Mouse (Mus musculus): Measurements from ENCODE around the gene Bcl2l2. TPM values are rescaled to one million over a fixed set of nuclear protein-coding genes. Genes with fewer than 3 reads are reported as not detected.

The Bcl2l2 gene
- polyA plus RNA-seq, 1 experiment from 2014 or later = 4.2 TPM

DNA sequence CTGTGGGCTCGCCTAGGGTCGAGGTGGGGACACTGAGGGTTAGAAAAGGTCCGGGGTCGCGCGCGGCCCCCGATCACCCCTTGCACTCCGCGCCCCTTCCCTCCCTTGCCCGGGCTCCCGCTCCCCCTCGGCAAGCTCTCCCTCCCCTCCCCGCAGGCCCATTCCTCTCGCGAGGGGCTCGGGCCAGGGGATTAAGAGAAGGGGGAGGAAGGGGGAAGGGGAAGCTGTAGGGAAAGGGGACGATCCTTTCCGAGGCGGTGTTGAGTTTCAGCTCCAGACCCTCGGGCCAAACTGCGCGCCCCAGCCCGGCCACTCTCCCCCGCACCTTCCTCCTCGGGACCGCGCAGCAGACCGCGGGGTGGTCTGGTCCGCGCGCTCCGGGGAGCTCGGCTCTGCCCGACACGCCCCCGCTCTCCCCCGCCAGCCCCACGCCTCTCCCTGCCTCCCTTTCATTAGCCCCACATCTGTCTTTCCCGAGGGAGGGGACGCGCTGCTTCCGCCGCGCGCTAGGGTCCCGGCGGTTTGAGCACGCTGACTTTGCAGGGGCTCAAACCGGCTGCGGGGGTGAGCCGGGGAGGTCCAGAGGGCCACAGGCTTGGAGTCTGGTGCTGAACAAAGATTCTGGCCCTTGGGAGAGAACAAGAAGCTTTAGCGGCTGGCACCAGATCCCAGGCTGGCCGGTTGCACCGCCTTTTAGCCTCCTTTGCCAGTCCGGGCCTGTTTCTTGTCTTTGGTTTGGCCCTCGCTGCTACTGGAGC is 43.4 kb downstream of the Bcl2l2 start:
- H3K36me3 ChIP-seq (ENCODE audit: control insufficient read depth, insufficient read depth, low read length) = no peaks in the 10 kb centered on the region
- ATAC-seq (ENCODE audit: insufficient read depth, low FRiP score) = peak; percentile 87
- H3K4me3 ChIP-seq (replicated peaks; ENCODE audit: low read length) = peak overlapping the region; percentile 73
- WGBS = under 1% methylated on average over 58 of the region's 58 CpGs
- no peaks in the 10 kb centered on the region for H3K9me3 ChIP-seq (replicated peaks; ENCODE audit: control insufficient read depth, low read length)
- peaks cover 31% of the 10 kb centered on the region for H3K4me1 ChIP-seq (ENCODE audit: control insufficient read depth, insufficient read depth, low read length)
- peak overlapping the region; percentile 94 for H3K9ac ChIP-seq (ENCODE audit: low read length)
- no peaks in the 10 kb centered on the region for H3K27me3 ChIP-seq (ENCODE audit: control insufficient read depth, insufficient read depth, low read length)
- peak overlapping the region; percentile 100 for H3K27ac ChIP-seq (ENCODE audit: low read length)
- H3K4me2 ChIP-seq (ENCODE audit: low read depth, low read length) = peak overlapping the region; percentile 84

DNA sequence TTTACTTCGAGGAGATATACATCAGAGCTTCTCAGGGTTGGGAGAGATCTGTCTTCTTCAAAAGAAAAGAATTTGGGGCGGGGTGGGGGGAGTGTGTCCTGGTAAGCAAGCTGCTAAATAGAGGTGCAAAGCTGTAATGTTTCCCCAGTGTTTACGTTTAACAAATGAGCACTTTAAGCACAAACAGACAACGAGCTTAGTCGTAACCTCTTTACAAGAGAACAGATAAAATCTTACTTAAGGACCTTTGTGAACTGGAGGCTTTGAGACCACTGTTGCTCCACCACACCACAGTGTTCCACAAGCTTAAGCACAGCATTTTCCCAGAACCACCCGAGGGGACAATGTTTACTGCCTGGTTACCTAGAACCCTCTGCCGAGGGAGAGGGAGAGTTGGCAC is 44.1 kb downstream of the Bcl2l2 start:
- Histone ChIP-seq H3K4me3 (replicated peaks; ENCODE audit: low read length) (peak overlapping the region; percentile 73), H3K9ac (ENCODE audit: low read length) (peak overlapping the region; percentile 94), H3K4me1 (ENCODE audit: control insufficient read depth, insufficient read depth, low read length) (peaks cover 31% of the 10 kb centered on the region), H3K4me2 (ENCODE audit: low read depth, low read length) (peak overlapping the region; percentile 84), H3K27me3 (ENCODE audit: control insufficient read depth, insufficient read depth, low read length) (no peaks in the 10 kb centered on the region), H3K36me3 (ENCODE audit: control insufficient read depth, insufficient read depth, low read length) (no peaks in the 10 kb centered on the region), H3K27ac (ENCODE audit: low read length) (peak overlapping the region; percentile 100), H3K9me3 (replicated peaks; ENCODE audit: control insufficient read depth, low read length) (no peaks in the 10 kb centered on the region)
- ATAC-seq (ENCODE audit: insufficient read depth, low FRiP score) = no peak
- 17% methylated on average over 7 of the region's 7 CpGs for WGBS

DNA sequence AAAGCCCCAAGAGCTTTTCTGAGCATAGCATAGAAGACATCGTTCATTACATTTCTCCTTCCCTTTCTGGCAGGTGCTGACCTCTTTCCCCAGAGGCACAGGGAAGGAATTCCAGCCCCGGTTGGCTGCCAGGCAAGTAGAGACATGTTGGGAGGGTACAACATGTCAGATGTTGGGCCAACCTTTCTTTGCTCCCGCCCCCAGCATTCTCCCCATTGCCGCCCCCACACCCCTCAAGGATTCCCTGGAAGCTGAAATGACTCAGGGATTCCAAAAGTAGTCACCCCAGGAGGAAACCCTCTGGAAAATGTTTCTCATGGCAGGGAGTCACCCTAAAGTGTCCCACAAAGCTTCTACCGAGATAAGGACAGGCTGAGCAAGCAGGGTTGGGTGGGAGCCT is 46.6 kb downstream of the Bcl2l2 start:
- ATAC-seq (ENCODE audit: insufficient read depth, low FRiP score) = no peak
- Histone ChIP-seq H3K27ac (ENCODE audit: low read length) (0 out of 2 replicates have a peak overlapping the region, but pooled peaks have one; percentile 18), H3K9ac (ENCODE audit: low read length) (no peak overlapping the region), H3K27me3 (ENCODE audit: control insufficient read depth, insufficient read depth, low read length) (no peaks in the 10 kb centered on the region), H3K36me3 (ENCODE audit: control insufficient read depth, insufficient read depth, low read length) (no peaks in the 10 kb centered on the region), H3K4me1 (ENCODE audit: control insufficient read depth, insufficient read depth, low read length) (peaks cover 25% of the 10 kb centered on the region), H3K4me3 (replicated peaks; ENCODE audit: low read length) (no peak overlapping the region), H3K9me3 (replicated peaks; ENCODE audit: control insufficient read depth, low read length) (no peaks in the 10 kb centered on the region), H3K4me2 (ENCODE audit: low read depth, low read length) (no peak overlapping the region)
- 58% methylated on average over 5 of the region's 5 CpGs for WGBS

DNA sequence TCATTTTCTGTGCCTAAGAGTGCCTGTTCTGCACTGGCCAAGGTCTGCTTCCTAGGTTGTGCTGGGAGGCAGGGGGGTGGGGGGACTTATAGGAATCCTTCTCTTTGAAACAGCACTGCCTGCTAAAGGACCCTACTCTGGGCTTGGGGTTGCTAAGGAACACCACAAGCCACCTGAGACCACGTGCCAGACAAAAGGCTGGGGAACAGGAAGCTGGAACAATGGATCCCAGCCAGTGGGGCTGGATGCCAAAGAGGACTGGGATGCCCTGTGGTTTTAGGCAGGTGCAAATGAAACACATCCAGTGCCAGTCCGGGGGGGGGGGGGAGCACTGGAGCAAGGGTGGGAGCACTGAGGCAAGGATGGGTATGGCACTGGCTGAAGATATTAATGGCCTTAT is 47.3 kb downstream of the Bcl2l2 start:
- Histone ChIP-seq H3K9me3 (replicated peaks; ENCODE audit: control insufficient read depth, low read length) (no peaks in the 10 kb centered on the region), H3K36me3 (ENCODE audit: control insufficient read depth, insufficient read depth, low read length) (no peaks in the 10 kb centered on the region), H3K4me3 (replicated peaks; ENCODE audit: low read length) (no peak overlapping the region), H3K27me3 (ENCODE audit: control insufficient read depth, insufficient read depth, low read length) (no peaks in the 10 kb centered on the region), H3K27ac (ENCODE audit: low read length) (no peak overlapping the region), H3K9ac (ENCODE audit: low read length) (no peak overlapping the region), H3K4me1 (ENCODE audit: control insufficient read depth, insufficient read depth, low read length) (peaks cover 25% of the 10 kb centered on the region), H3K4me2 (ENCODE audit: low read depth, low read length) (no peak overlapping the region)
- ATAC-seq (ENCODE audit: insufficient read depth, low FRiP score) = no peak
- 28% methylated on average over 2 of the region's 2 CpGs for WGBS

DNA sequence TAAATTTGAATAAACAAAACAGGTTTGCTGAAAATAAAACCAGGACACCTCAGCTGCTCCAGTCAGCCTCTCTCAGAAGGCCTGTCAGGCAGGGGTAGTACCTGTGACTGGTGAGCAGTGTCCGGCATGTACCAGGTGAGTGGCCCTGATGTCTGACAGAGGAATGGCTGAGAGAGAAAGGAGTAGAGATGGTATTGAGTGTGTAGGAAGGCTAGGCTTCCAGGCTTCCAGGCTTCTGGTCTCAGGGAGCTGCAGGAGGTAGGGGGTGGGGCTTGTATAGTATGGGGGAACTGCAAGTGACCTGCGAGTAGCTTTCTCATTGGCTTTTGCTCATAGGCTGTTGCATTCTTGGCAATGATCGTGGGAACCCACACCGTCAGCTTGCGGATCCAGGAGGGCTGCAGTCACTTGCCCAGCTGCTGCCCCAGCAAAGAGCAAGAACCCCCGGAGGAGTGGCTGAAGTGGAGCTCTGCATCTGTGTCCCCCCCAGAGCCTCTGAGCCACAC is 49.5 kb downstream of the Bcl2l2 start, which contains the start of gene Il25:
Gene Il25, plus strand, starts transcription at position 51 of the 506 bp plus-strand sequence.
- 0 out of 2 replicates have a peak, but pooled peaks have one; percentile 30 for ATAC-seq (ENCODE audit: insufficient read depth, low FRiP score)
- Histone ChIP-seq H3K9me3 (replicated peaks; ENCODE audit: control insufficient read depth, low read length) (no peaks in the 10 kb centered on the region), H3K9ac (ENCODE audit: low read length) (no peak within 1 kb of the TSS), H3K4me2 (ENCODE audit: low read depth, low read length) (no peak within 1 kb of the TSS), H3K27ac (ENCODE audit: low read length) (no peak within 1 kb of the TSS), H3K4me1 (ENCODE audit: control insufficient read depth, insufficient read depth, low read length) (peaks cover 22% of the 10 kb centered on the region), H3K4me3 (replicated peaks; ENCODE audit: low read length) (no peak within 1 kb of the TSS), H3K27me3 (ENCODE audit: control insufficient read depth, insufficient read depth, low read length) (no peaks in the 10 kb centered on the region; the same call in 1 of the 2 replicates), H3K36me3 (ENCODE audit: control insufficient read depth, insufficient read depth, low read length) (no peaks in the 10 kb centered on the region)
- 34% methylated on average over 6 of the region's 6 CpGs for WGBS

DNA sequence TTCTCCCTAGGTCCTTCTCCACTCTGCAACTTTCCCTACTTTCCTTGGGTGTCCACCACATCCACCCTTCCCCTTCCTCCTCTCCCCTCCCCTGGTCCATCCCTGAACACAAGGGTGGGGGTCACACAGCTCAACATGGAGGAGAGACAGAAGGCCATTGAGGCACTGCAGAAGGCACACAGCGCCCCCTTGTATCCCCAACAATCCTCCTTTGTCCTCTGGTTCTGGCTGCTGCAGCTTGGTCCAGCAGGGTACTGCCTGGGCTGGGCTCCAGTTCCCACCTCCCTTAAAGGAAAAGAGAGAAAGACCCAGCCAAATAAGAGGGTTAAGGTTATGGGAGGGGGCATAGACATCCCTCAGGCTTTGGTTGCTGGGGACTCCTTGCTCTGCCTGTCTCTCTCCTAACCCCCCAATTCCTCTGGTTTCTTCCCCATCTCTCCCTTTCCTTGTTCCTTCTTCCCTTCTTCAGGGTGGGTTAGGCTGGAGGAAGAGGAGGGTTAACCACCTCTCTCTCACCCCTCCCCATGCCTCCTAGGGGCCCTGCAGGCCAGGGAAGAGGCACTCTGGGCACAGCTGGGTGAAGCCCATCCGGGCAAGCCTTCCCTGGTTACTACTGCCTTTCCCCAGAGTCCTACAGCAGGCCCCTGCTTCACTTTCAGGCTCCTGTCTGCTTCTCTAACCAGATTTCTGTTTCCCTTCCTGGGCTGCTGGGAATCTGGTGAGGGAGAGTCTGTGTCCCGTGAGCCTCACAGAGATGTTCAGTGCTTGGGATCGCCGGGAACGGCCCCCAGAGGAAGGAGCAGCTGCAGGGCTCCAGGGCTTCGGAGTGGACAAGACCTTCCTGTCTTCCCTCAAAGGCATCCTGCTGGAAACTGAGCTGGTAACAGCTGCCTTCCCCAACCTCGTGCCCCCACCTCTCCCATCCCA is 53.0 kb downstream of the Bcl2l2 start, which contains the start of gene Cmtm5:
Gene Cmtm5, plus strand, starts transcription at position 358 of the 927 bp plus-strand sequence.
- Histone ChIP-seq H3K27me3 (ENCODE audit: control insufficient read depth, insufficient read depth, low read length) (no peaks in the 10 kb centered on the region; the same call in 1 of the 2 replicates), H3K27ac (ENCODE audit: low read length) (0 out of 2 replicates have a peak within 1 kb of the TSS, but pooled peaks have one; percentile 36), H3K9me3 (replicated peaks; ENCODE audit: control insufficient read depth, low read length) (no peaks in the 10 kb centered on the region), H3K4me3 (replicated peaks; ENCODE audit: low read length) (no peak within 1 kb of the TSS), H3K9ac (ENCODE audit: low read length) (peak within 1 kb of the TSS; percentile 26; the same call in 1 of the 2 replicates), H3K4me1 (ENCODE audit: control insufficient read depth, insufficient read depth, low read length) (0 out of 2 replicates have a peak, but pooled peaks cover 6% of the 10 kb centered on the region), H3K36me3 (ENCODE audit: control insufficient read depth, insufficient read depth, low read length) (no peaks in the 10 kb centered on the region), H3K4me2 (ENCODE audit: low read depth, low read length) (no peak within 1 kb of the TSS)
- peak; percentile 38 for ATAC-seq (ENCODE audit: insufficient read depth, low FRiP score)
- WGBS = 36% methylated on average over 8 of the region's 8 CpGs

DNA sequence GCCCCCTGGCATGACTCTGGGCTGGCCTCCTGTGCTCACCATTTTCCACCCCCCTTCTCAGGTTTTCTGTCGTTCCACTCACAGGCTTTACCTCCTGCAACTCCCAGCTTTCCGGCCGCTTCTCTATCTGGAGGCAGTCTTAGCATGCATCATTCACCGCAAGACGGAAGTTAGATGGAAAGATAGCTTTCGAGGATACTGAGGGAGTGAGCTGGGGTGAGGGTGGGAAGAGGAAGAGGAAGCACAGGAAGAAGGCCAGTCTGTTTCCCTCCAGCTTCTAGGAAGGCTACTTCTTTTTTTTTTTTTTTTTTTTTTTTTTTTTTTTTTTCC is 53.6 kb downstream of the Bcl2l2 start:
- Histone ChIP-seq H3K9ac (ENCODE audit: low read length) (peak overlapping the region; percentile 2; the same call in 1 of the 2 replicates), H3K4me1 (ENCODE audit: control insufficient read depth, insufficient read depth, low read length) (0 out of 2 replicates have a peak, but pooled peaks cover 6% of the 10 kb centered on the region), H3K4me3 (replicated peaks; ENCODE audit: low read length) (no peak overlapping the region), H3K36me3 (ENCODE audit: control insufficient read depth, insufficient read depth, low read length) (no peaks in the 10 kb centered on the region), H3K9me3 (replicated peaks; ENCODE audit: control insufficient read depth, low read length) (no peaks in the 10 kb centered on the region), H3K27me3 (ENCODE audit: control insufficient read depth, insufficient read depth, low read length) (no peaks in the 10 kb centered on the region; the same call in 1 of the 2 replicates), H3K4me2 (ENCODE audit: low read depth, low read length) (no peak overlapping the region), H3K27ac (ENCODE audit: low read length) (0 out of 2 replicates have a peak overlapping the region, but pooled peaks have one; percentile 36)
- 44% methylated on average over 6 of the region's 6 CpGs for WGBS
- ATAC-seq (ENCODE audit: insufficient read depth, low FRiP score) = no peak

DNA sequence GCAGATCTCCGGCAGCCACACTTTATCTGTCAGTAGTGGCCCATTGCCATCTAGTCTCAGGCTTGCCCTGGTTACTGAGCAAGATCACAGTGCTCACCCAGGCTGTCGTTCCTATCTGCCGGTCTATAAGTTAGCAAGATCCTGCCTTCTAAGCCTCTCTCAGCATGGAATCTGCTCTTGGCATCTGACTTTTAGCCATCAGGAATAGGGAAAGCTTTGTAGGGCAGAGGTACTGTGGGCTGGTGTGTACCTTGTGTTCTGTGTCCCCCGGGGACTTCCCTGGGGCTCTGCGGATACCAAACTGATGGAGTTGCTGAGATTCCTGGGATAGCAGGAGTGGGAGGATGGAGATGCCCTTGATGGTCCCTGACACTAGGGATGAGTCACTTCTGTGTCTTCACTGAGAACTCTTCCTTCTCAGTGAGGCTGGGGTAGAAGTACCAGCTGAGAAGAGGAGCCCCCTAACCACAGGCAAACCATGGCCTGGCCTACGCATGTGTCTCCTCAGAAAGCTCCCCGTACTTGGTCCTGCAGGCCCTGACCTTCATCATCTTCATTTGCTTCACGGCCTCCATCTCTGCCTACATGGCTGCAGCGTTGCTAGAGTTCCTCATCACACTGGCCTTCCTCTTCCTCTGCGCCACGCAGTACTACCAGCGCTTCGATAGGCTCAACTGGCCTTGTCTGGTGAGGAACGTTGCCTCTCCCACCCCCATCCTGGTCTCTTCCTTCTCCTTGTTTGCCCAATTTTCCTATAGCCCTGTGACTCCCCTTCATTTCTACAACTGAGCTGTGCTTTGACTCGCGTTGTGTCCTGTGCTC is 54.4 kb downstream of the Bcl2l2 start:
- Histone ChIP-seq H3K27me3 (ENCODE audit: control insufficient read depth, insufficient read depth, low read length) (no peaks in the 10 kb centered on the region; the same call in 1 of the 2 replicates), H3K9ac (ENCODE audit: low read length) (no peak overlapping the region), H3K4me3 (replicated peaks; ENCODE audit: low read length) (no peak overlapping the region), H3K4me1 (ENCODE audit: control insufficient read depth, insufficient read depth, low read length) (0 out of 2 replicates have a peak, but pooled peaks cover 6% of the 10 kb centered on the region), H3K4me2 (ENCODE audit: low read depth, low read length) (no peak overlapping the region), H3K9me3 (replicated peaks; ENCODE audit: control insufficient read depth, low read length) (no peaks in the 10 kb centered on the region), H3K36me3 (ENCODE audit: control insufficient read depth, insufficient read depth, low read length) (no peaks in the 10 kb centered on the region), H3K27ac (ENCODE audit: low read length) (no peak overlapping the region)
- WGBS = 90% methylated on average over 16 of the region's 16 CpGs
- ATAC-seq (ENCODE audit: insufficient read depth, low FRiP score) = no peak

All from stomach, embryonic 16.5 days (tissue).